Mouse (Mus musculus): ENCODE results near the gene Fam166b. TPM values are rescaled to one million over a fixed set of nuclear protein-coding genes. Genes with fewer than 3 reads are reported as not detected.
A peak's percentile ranks its signal among the peaks of the same experiment; 100 is the strongest.

Gene Fam166b
- polyA plus RNA-seq, 1 experiment from 2014 or later: 4.6 TPM

GRCm38 (mm10) chr4:43415221-43416070 lies 13.5 kb downstream of the Fam166b start:
- WGBS: 87% methylated on average over 29 of the region's 29 CpGs
- DNase-seq (ENCODE audit: low spot score) (no peak), ATAC-seq (no peak)
- Histone ChIP-seq H3K27me3 (replicated peaks; ENCODE audit: insufficient read depth, low read length) (no peaks in the 10 kb centered on the region), H3K4me2 (replicated peaks; ENCODE audit: low read depth, low read length) (no peak overlapping the region), H3K9ac (replicated peaks; ENCODE audit: low read depth) (no peak overlapping the region), H3K9me3 (ENCODE audit: low read length) (no peaks in the 10 kb centered on the region), H3K4me3 (ENCODE audit: low read depth, low read length) (no peak overlapping the region), H3K27ac (ENCODE audit: low read length) (peak overlapping the region; percentile 9; the same call in 1 of the 2 replicates), H3K36me3 (ENCODE audit: insufficient read depth, low read length) (peaks cover 24% of the 10 kb centered on the region), H3K4me1 (ENCODE audit: insufficient read depth, low read depth, low read length) (peaks cover 27% of the 10 kb centered on the region)
- no peak for TF ChIP-seq EP300 (IDR thresholded peaks at IDR 0.05)

GRCm38 (mm10) chr4:43414761-43415160 lies 14.2 kb downstream of the Fam166b start:
- 92% methylated on average over 14 of the region's 14 CpGs for WGBS
- no peak for DNase-seq (ENCODE audit: low spot score)
- Histone ChIP-seq H3K4me2 (replicated peaks; ENCODE audit: low read depth, low read length) (no peak overlapping the region), H3K27me3 (replicated peaks; ENCODE audit: insufficient read depth, low read length) (no peaks in the 10 kb centered on the region), H3K36me3 (ENCODE audit: insufficient read depth, low read length) (peaks cover 24% of the 10 kb centered on the region), H3K4me3 (ENCODE audit: low read depth, low read length) (no peak overlapping the region), H3K27ac (ENCODE audit: low read length) (no peak overlapping the region), H3K9ac (replicated peaks; ENCODE audit: low read depth) (no peak overlapping the region), H3K4me1 (ENCODE audit: insufficient read depth, low read depth, low read length) (peaks cover 23% of the 10 kb centered on the region), H3K9me3 (ENCODE audit: low read length) (no peaks in the 10 kb centered on the region)
- TF ChIP-seq EP300 (IDR thresholded peaks at IDR 0.05) (no peak), CTCF (IDR thresholded peaks at IDR 0.05) (no peak)
- ATAC-seq: no peak

GRCm38 (mm10) chr4:43407071-43407920 lies 21.6 kb downstream of the Fam166b start:
- Histone ChIP-seq H3K36me3 (ENCODE audit: insufficient read depth, low read length) (no peaks in the 10 kb centered on the region), H3K9ac (replicated peaks; ENCODE audit: low read depth) (peak overlapping the region; percentile 41), H3K4me1 (ENCODE audit: insufficient read depth, low read depth, low read length) (peaks cover 21% of the 10 kb centered on the region), H3K9me3 (ENCODE audit: low read length) (no peaks in the 10 kb centered on the region), H3K4me2 (replicated peaks; ENCODE audit: low read depth, low read length) (peak overlapping the region; percentile 62), H3K4me3 (ENCODE audit: low read depth, low read length) (peak overlapping the region; percentile 41), H3K27me3 (replicated peaks; ENCODE audit: insufficient read depth, low read length) (no peaks in the 10 kb centered on the region), H3K27ac (ENCODE audit: low read length) (peak overlapping the region; percentile 96)
- WGBS: 65% methylated on average over 12 of the region's 12 CpGs
- ATAC-seq (no peak), DNase-seq (ENCODE audit: low spot score) (no peak)
- TF ChIP-seq EP300 (IDR thresholded peaks at IDR 0.05) (no peak), CTCF (IDR thresholded peaks at IDR 0.05) (peak; percentile 28; the same call in 1 of the 2 replicates)

- Histone ChIP-seq H3K9me3 (ENCODE audit: low read length) (no peaks in the 10 kb centered on the region), H3K36me3 (ENCODE audit: insufficient read depth, low read length) (no peaks in the 10 kb centered on the region), H3K4me3 (ENCODE audit: low read depth, low read length) (peak overlapping the region; percentile 41), H3K4me1 (ENCODE audit: insufficient read depth, low read depth, low read length) (peaks cover 30% of the 10 kb centered on the region), H3K9ac (replicated peaks; ENCODE audit: low read depth) (peak overlapping the region; percentile 41), H3K4me2 (replicated peaks; ENCODE audit: low read depth, low read length) (peak overlapping the region; percentile 62), H3K27me3 (replicated peaks; ENCODE audit: insufficient read depth, low read length) (no peaks in the 10 kb centered on the region), H3K27ac (ENCODE audit: low read length) (peak overlapping the region; percentile 96)
- ATAC-seq (peak; percentile 95), DNase-seq (ENCODE audit: low spot score) (peak; percentile 98)
- WGBS: 3% methylated on average over 26 of the region's 28 CpGs
- TF ChIP-seq EP300 (IDR thresholded peaks at IDR 0.05): peak; percentile 89
- peak; percentile 84 for TF ChIP-seq CTCF (IDR thresholded peaks at IDR 0.05)
Measured at GRCm38 (mm10) chr4:43406162-43406971, 22.6 kb downstream of the Fam166b start.

GRCm38 (mm10) chr4:43404697-43405096 lies 24.2 kb downstream of the Fam166b start:
- Histone ChIP-seq H3K9me3 (ENCODE audit: low read length) (no peaks in the 10 kb centered on the region), H3K4me2 (replicated peaks; ENCODE audit: low read depth, low read length) (no peak overlapping the region), H3K9ac (replicated peaks; ENCODE audit: low read depth) (no peak overlapping the region), H3K4me3 (ENCODE audit: low read depth, low read length) (no peak overlapping the region), H3K36me3 (ENCODE audit: insufficient read depth, low read length) (no peaks in the 10 kb centered on the region), H3K4me1 (ENCODE audit: insufficient read depth, low read depth, low read length) (peaks cover 47% of the 10 kb centered on the region), H3K27me3 (replicated peaks; ENCODE audit: insufficient read depth, low read length) (no peaks in the 10 kb centered on the region), H3K27ac (ENCODE audit: low read length) (peak overlapping the region; percentile 96)
- TF ChIP-seq EP300 (IDR thresholded peaks at IDR 0.05): no peak
- no peak for TF ChIP-seq CTCF (IDR thresholded peaks at IDR 0.05)
- no peak for ATAC-seq
- 86% methylated on average over 10 of the region's 10 CpGs for WGBS
- no peak for DNase-seq (ENCODE audit: low spot score)
